ENCODE assay signal across 27 mouse cellular contexts in the genomic region with DNA sequence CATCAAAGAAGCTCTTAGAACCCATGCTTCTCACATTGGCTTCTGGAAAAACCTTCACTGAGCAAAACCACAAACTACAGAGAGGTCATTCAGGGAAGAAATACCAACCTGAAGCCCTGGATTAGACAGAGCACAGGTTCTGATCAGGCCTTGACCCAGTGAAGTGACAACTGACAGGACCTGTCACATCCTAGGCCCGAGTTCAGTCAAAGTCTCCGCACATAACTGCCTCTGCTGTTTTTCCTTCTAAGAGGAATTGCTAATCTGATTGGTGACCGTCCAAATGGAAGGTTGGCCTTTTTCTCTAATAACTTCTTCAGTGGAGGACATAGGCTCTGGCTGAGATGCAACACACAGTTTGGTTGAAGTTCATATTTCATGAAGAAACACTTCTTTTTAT.
DNase-seq lines count a peak whose midpoint lies in the region; ATAC-seq and TF ChIP-seq lines count a peak whose summit lies in the region.
"Had no signal": no experiment of that assay in that cellular context is flagged by ENCODE, and none has a peak within 500 bp of the region (broad histone marks: within the 10 kb centered on the region; RNA-seq: fewer than 3 reads in every experiment).

No protein-coding gene starts in this region.

- H3K36me3 ChIP-seq in heart, embryonic 11.5 days (ENCODE audit: control insufficient read depth, insufficient read depth, low read length), result no peaks in the 10 kb centered on the region
- no peaks in the 10 kb centered on the region for H3K36me3 ChIP-seq in lung, postnatal 0 days (ENCODE audit: insufficient read depth, low read length)
- H3K36me3 ChIP-seq in heart, embryonic 15.5 days, result no peaks in the 10 kb centered on the region
- H3K36me3 ChIP-seq: embryonic facial prominence, embryonic 13.5 days; forebrain, embryonic 10.5 days; forebrain, embryonic 15.5 days; intestine, embryonic 15.5 days; liver, embryonic 13.5 days; midbrain, embryonic 12.5 days; neural tube, embryonic 12.5 days had no signal

- 32% methylated on average over 3 of the region's 3 CpGs for WGBS in heart, embryonic 11.5 days (ENCODE audit: insufficient replicate concordance)
- 47% methylated on average over 3 of the region's 3 CpGs for WGBS in lung, postnatal 0 days
- 61% methylated on average over 3 of the region's 3 CpGs for WGBS in lung, adult 2 months
- WGBS in heart, embryonic 15.5 days, result 24% methylated on average over 3 of the region's 3 CpGs

- DNase-seq in heart, postnatal 36 days, result no peak
- DNase-seq in lung, postnatal 0 days (ENCODE audit: low spot score), result peak; percentile 47
- no peak for DNase-seq in lung, adult 2 months
- peak; percentile 9 for DNase-seq in yolk sac, embryonic 10.5 days (ENCODE audit: low spot score)
- DNase-seq: adrenal gland, adult 2 months; adrenal gland, postnatal 36 days; cerebellum, adult 18-20 months; cerebellum, postnatal 10 days; gastrocnemius, postnatal 25 days; kidney, adult 2 months; kidney, postnatal 36 days; liver, embryonic 13.5 days had no signal

- H3K9me3 ChIP-seq in heart, embryonic 11.5 days (replicated peaks; ENCODE audit: control insufficient read depth, low read length), result no peaks in the 10 kb centered on the region
- no peaks in the 10 kb centered on the region for H3K9me3 ChIP-seq in lung, postnatal 0 days (ENCODE audit: low read length)
- no peaks in the 10 kb centered on the region for H3K9me3 ChIP-seq in heart, embryonic 15.5 days (replicated peaks)
- H3K9me3 ChIP-seq: embryonic facial prominence, embryonic 13.5 days; forebrain, embryonic 10.5 days; forebrain, embryonic 15.5 days; intestine, embryonic 15.5 days; liver, embryonic 13.5 days; midbrain, embryonic 12.5 days; neural tube, embryonic 12.5 days had no signal

- no peak overlapping the region for H3K9ac ChIP-seq in heart, embryonic 11.5 days (ENCODE audit: low read depth, low read length)
- H3K9ac ChIP-seq in lung, postnatal 0 days (replicated peaks; ENCODE audit: low read depth), result no peak overlapping the region
- H3K9ac ChIP-seq in heart, embryonic 15.5 days, result no peak overlapping the region
- H3K9ac ChIP-seq: embryonic facial prominence, embryonic 13.5 days; forebrain, embryonic 15.5 days; intestine, embryonic 15.5 days; liver, embryonic 13.5 days; midbrain, embryonic 12.5 days; neural tube, embryonic 12.5 days had no signal

- TF ChIP-seq CTCF in lung, postnatal 0 days (IDR thresholded peaks at IDR 0.05), result no peak
- no peak for TF ChIP-seq CTCF in lung, adult 2 months (IDR thresholded peaks at IDR 0.05; ENCODE audit: insufficient read depth, low read length)

- TF ChIP-seq EP300 in lung, postnatal 0 days (IDR thresholded peaks at IDR 0.05), result no peak

- intact Hi-C loops in heart, postnatal 36 days (cut with DNase I), result loop anchor here (5.0 kb wide), 1 partner anchor 445 kb away; no protein-coding TSS in a partner anchor

- no peak for ATAC-seq in heart, embryonic 11.5 days (replicated peaks; ENCODE audit: insufficient number of reproducible peaks, low FRiP score, low TSS enrichment)
- ATAC-seq in lung, postnatal 0 days, result no peak
- no peak for ATAC-seq in heart, embryonic 15.5 days (replicated peaks; ENCODE audit: insufficient number of reproducible peaks, insufficient read depth, low FRiP score, low read depth)
- no peak for ATAC-seq in inflammation-experienced regulatory T-cells, adult 6 months
- ATAC-seq: CD4-positive, CD25-positive, alpha-beta regulatory T cell, adult 4 months; forebrain, embryonic 15.5 days; hindbrain, embryonic 16.5 days; intestine, embryonic 15.5 days had no signal

- no peak for TF ChIP-seq POLR2A in lung, adult 2 months (IDR thresholded peaks at IDR 0.05; ENCODE audit: borderline replicate concordance, extremely low read depth, low read depth, low read length)

- no peak overlapping the region for H3K4me2 ChIP-seq in heart, embryonic 11.5 days
- H3K4me2 ChIP-seq in lung, postnatal 0 days (replicated peaks; ENCODE audit: low read depth, low read length), result no peak overlapping the region
- no peak overlapping the region for H3K4me2 ChIP-seq in heart, embryonic 15.5 days
- H3K4me2 ChIP-seq: embryonic facial prominence, embryonic 13.5 days; forebrain, embryonic 15.5 days; intestine, embryonic 15.5 days; liver, embryonic 13.5 days; midbrain, embryonic 12.5 days; neural tube, embryonic 12.5 days had no signal

- peak overlapping the region; percentile 24 for H3K27ac ChIP-seq in heart, embryonic 11.5 days (ENCODE audit: low read depth, low read length)
- no peak overlapping the region for H3K27ac ChIP-seq in lung, postnatal 0 days (ENCODE audit: low read length)
- H3K27ac ChIP-seq in heart, embryonic 15.5 days, result peak overlapping the region; percentile 87
- H3K27ac ChIP-seq: embryonic facial prominence, embryonic 13.5 days; forebrain, embryonic 10.5 days; forebrain, embryonic 15.5 days; intestine, embryonic 15.5 days; layer of hippocampus, adult 2 months; left cerebral cortex, adult 2 months; liver, embryonic 13.5 days; midbrain, embryonic 12.5 days; neural tube, embryonic 12.5 days had no signal

- H3K27me3 ChIP-seq in heart, embryonic 11.5 days (ENCODE audit: control insufficient read depth, insufficient read depth, low read length), result no peaks in the 10 kb centered on the region
- no peaks in the 10 kb centered on the region for H3K27me3 ChIP-seq in lung, postnatal 0 days (replicated peaks; ENCODE audit: insufficient read depth, low read length)
- no peaks in the 10 kb centered on the region for H3K27me3 ChIP-seq in heart, embryonic 15.5 days
- H3K27me3 ChIP-seq: embryonic facial prominence, embryonic 13.5 days; forebrain, embryonic 15.5 days; intestine, embryonic 15.5 days; liver, embryonic 13.5 days; megakaryocyte, embryonic 14.5 days; midbrain, embryonic 12.5 days; neural tube, embryonic 12.5 days had no signal

- no peak overlapping the region for H3K4me3 ChIP-seq in heart, embryonic 11.5 days (ENCODE audit: low read depth, low read length)
- H3K4me3 ChIP-seq in lung, postnatal 0 days (ENCODE audit: low read depth, low read length), result no peak overlapping the region
- H3K4me3 ChIP-seq in lung, adult 2 months (replicated peaks; ENCODE audit: extremely low read depth, low read depth, low read length), result no peak overlapping the region
- no peak overlapping the region for H3K4me3 ChIP-seq in heart, embryonic 15.5 days
- H3K4me3 ChIP-seq: embryonic facial prominence, embryonic 13.5 days; forebrain, embryonic 10.5 days; forebrain, embryonic 15.5 days; intestine, embryonic 15.5 days; layer of hippocampus, adult 2 months; left cerebral cortex, adult 2 months; liver, embryonic 13.5 days; megakaryocyte, embryonic 14.5 days; midbrain, embryonic 12.5 days; myocyte; neural tube, embryonic 12.5 days had no signal

- H3K4me1 ChIP-seq in heart, embryonic 11.5 days (ENCODE audit: control insufficient read depth, insufficient read depth, low read length), result peaks cover 21% of the 10 kb centered on the region
- no peaks in the 10 kb centered on the region for H3K4me1 ChIP-seq in lung, postnatal 0 days (ENCODE audit: insufficient read depth, low read depth, low read length)
- H3K4me1 ChIP-seq in lung, adult 2 months (ENCODE audit: control insufficient read depth, insufficient read depth, low read length), result no peaks in the 10 kb centered on the region
- H3K4me1 ChIP-seq in heart, embryonic 15.5 days (replicated peaks), result peaks cover 31% of the 10 kb centered on the region
- H3K4me1 ChIP-seq: liver, embryonic 13.5 days; megakaryocyte, embryonic 14.5 days had no signal

Comparison
In these comparisons a context has a peak if more than half of its experiments do, and no peak if none do; other contexts are left out.
1. DNase-seq: peak in lung, postnatal 0 days (single experiment) and yolk sac, embryonic 10.5 days (single experiment); none in heart, postnatal 36 days (0 of 2) and lung, adult 2 months (single experiment).